Mouse (Mus musculus) heart, embryonic 13.5 days (tissue): Measurements from ENCODE around the gene Ddx18. TPM values are rescaled to one million over a fixed set of nuclear protein-coding genes. Genes with fewer than 3 reads are reported as not detected.

Experiments
- ATAC-seq: fragments of 200-750 bp; cut with Nextera tagmentation; 2 replicates; pipeline ENCODE4 v1.8.0; 2017; ENCODE audit warnings: moderate TSS enrichment; ENCODE audit not compliant: insufficient number of reproducible peaks, low FRiP score, low TSS enrichment; ENCODE audit errors: extremely low read depth
- H3K27ac ChIP-seq: fragments of 300-500 bp; sonication (generic); replicated peaks from 2 replicates; pipeline ENCODE4 v1.5.1; 2015; ENCODE audit warnings: moderate library complexity, mild to moderate bottlenecking, inconsistent platforms
- H3K27me3 ChIP-seq: fragments of 300-500 bp; sonication (generic); replicated peaks from 2 replicates; pipeline ENCODE4 v1.6.1; 2015; ENCODE audit warnings: mild to moderate bottlenecking, inconsistent platforms
- H3K36me3 ChIP-seq: fragments of 300-500 bp; sonication (generic); 2 replicates; pipeline ENCODE4 v1.6.1; 2015; ENCODE audit warnings: mild to moderate bottlenecking, inconsistent platforms
- H3K4me1 ChIP-seq: fragments of 300-500 bp; sonication (generic); 2 replicates; pipeline ENCODE4 v1.6.1; 2015; ENCODE audit warnings: inconsistent platforms
- H3K4me2 ChIP-seq: fragments of 300-500 bp; sonication (generic); 2 replicates; pipeline ENCODE4 v1.6.1; 2015; ENCODE audit warnings: inconsistent platforms, mild to moderate bottlenecking, moderate library complexity
- H3K4me3 ChIP-seq: fragments of 300-500 bp; sonication (generic); 2 replicates; pipeline ENCODE4 v1.5.1; 2015; ENCODE audit warnings: moderate library complexity, mild to moderate bottlenecking, inconsistent platforms
- H3K9ac ChIP-seq: fragments of 300-500 bp; sonication (generic); 2 replicates; pipeline ENCODE4 v1.6.1; 2015; ENCODE audit warnings: inconsistent platforms, mild to moderate bottlenecking, moderate library complexity
- H3K9me3 ChIP-seq: fragments of 300-500 bp; sonication (generic); 2 replicates; pipeline ENCODE4 v1.6.1; 2016; ENCODE audit warnings: inconsistent platforms
- WGBS: fragments of 180-500 bp; shearing (Covaris S2); methylation state at CpG from one replicate; pipeline ENCODE4 v1.1.7; 2015; ENCODE audit warnings: mixed read lengths; 5-methylcytosine and 5-hydroxymethylcytosine counted together
- polyA plus RNA-seq: library from polyadenylated mRNA; unstranded; fragments of >200 nt; fragmentation: Nextera tagmentation; extraction: Ambion mirVana; gene quantifications from 2 replicates; pipeline ENCODE4 v1.2.1, GENCODE M21; 2015

The Ddx18 gene
- polyA plus RNA-seq, 1 experiment from 2014 or later = 33.9 TPM

- Histone ChIP-seq H3K27me3 (no peaks in the 10 kb centered on the region), H3K4me3 (no peak overlapping the region), H3K9ac (no peak overlapping the region), H3K4me2 (no peak overlapping the region), H3K27ac (no peak overlapping the region), H3K9me3 (no peaks in the 10 kb centered on the region), H3K4me1 (no peaks in the 10 kb centered on the region), H3K36me3 (peaks cover 98% of the 10 kb centered on the region)
- 82% methylated on average over 5 of the region's 5 CpGs for WGBS
- no peak for ATAC-seq
Observed at GRCm38 (mm10) chr1:121557861-121558260, 9.9 kb downstream of the Ddx18 start.

- Histone ChIP-seq H3K4me2 (no peak overlapping the region), H3K36me3 (peaks cover 68% of the 10 kb centered on the region), H3K9me3 (no peaks in the 10 kb centered on the region), H3K4me1 (no peaks in the 10 kb centered on the region), H3K27ac (no peak overlapping the region), H3K4me3 (no peak overlapping the region), H3K9ac (no peak overlapping the region), H3K27me3 (no peaks in the 10 kb centered on the region)
- WGBS = 72% methylated on average over 7 of the region's 7 CpGs
- ATAC-seq = no peak
Observed at GRCm38 (mm10) chr1:121551457-121551835, 16.3 kb downstream of the Ddx18 start.

DNA sequence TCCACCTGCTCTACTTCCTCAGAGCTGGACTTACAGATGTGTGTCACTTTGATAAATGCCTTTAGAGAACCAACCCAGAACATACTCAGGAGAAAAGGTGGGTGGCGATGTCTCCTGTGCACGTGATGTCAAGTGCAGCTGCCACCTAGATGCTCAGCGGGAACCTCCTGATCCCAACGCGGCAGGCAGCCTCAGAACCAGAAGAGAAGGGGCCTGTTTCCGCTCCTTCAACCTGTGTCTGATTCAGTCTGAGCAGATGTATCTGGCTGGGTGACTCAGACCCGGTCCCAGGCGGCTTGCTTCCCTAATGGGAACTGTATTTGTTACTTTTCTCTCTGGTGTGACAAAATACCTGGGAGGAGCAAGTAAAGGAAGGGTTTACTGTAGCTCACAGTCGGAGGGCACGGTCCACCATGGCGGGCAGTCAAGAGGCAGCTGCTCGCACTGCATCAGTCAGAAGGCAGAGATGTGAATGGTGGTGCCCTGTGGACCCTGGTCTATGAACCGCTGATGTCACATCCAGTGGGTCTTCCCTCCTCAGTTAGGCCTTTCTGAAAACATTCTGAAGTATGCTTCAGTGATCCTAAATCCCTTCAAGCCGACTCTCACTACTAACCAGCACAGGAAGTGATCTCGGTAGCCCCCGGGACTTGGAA, 16.9 kb downstream of the Ddx18 start:
- Histone ChIP-seq H3K9me3 (no peaks in the 10 kb centered on the region), H3K4me2 (no peak overlapping the region), H3K27ac (no peak overlapping the region), H3K27me3 (no peaks in the 10 kb centered on the region), H3K4me3 (no peak overlapping the region), H3K36me3 (peaks cover 63% of the 10 kb centered on the region), H3K4me1 (no peaks in the 10 kb centered on the region), H3K9ac (no peak overlapping the region)
- no peak for ATAC-seq
- WGBS = 78% methylated on average over 16 of the region's 16 CpGs

GRCm38 (mm10) chr1:121549456-121549855, 18.3 kb downstream of the Ddx18 start:
- WGBS = 68% methylated on average over 4 of the region's 4 CpGs
- Histone ChIP-seq H3K36me3 (peaks cover 48% of the 10 kb centered on the region), H3K4me1 (no peaks in the 10 kb centered on the region), H3K27me3 (no peaks in the 10 kb centered on the region), H3K4me3 (no peak overlapping the region), H3K4me2 (no peak overlapping the region), H3K9me3 (no peaks in the 10 kb centered on the region), H3K9ac (no peak overlapping the region), H3K27ac (no peak overlapping the region)
- ATAC-seq = no peak

GRCm38 (mm10) chr1:121548667-121549066, 19.1 kb downstream of the Ddx18 start:
- Histone ChIP-seq H3K27me3 (no peaks in the 10 kb centered on the region), H3K36me3 (peaks cover 41% of the 10 kb centered on the region), H3K9me3 (no peaks in the 10 kb centered on the region), H3K9ac (no peak overlapping the region), H3K4me3 (no peak overlapping the region), H3K4me2 (no peak overlapping the region), H3K27ac (no peak overlapping the region), H3K4me1 (no peaks in the 10 kb centered on the region)
- ATAC-seq = no peak
- 87% methylated on average over 4 of the region's 4 CpGs for WGBS

GRCm38 (mm10) chr1:121546844-121547243, 20.9 kb downstream of the Ddx18 start:
- no peak overlapping the region for H3K4me2 ChIP-seq
- H3K4me1 ChIP-seq = no peaks in the 10 kb centered on the region
- H3K4me3 ChIP-seq = no peak overlapping the region
- H3K36me3 ChIP-seq = peaks cover 22% of the 10 kb centered on the region
- no peaks in the 10 kb centered on the region for H3K9me3 ChIP-seq
- H3K27ac ChIP-seq = no peak overlapping the region
- whole genome bisulfite sequencing = 32% methylated on average over 2 of the region's 2 CpGs
- no peak for ATAC-seq
- H3K9ac ChIP-seq = no peak overlapping the region
- no peaks in the 10 kb centered on the region for H3K27me3 ChIP-seq

DNA sequence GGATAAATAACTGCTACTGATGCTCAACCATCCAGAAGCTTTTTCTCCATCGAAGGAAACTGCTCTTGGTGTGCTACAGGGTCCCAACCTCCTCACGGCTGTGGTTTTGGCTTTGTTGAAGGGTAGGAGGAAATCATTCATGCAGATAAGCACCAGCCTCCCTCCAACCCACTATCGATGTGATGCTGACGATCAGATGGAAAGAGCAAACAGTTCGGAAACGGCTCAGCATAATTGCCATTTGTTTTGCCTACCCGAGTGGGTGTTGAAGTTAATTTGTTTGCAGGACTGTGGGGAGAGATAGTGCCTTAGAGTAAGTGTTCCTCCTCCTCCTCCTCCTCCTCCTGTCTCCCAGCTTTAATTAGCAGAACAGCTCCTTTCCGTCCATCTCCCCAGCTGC, 27.4 kb downstream of the Ddx18 start:
- Histone ChIP-seq H3K36me3 (no peaks in the 10 kb centered on the region), H3K27me3 (no peaks in the 10 kb centered on the region), H3K4me3 (no peak overlapping the region), H3K9me3 (no peaks in the 10 kb centered on the region), H3K9ac (no peak overlapping the region), H3K4me2 (no peak overlapping the region), H3K27ac (no peak overlapping the region), H3K4me1 (no peaks in the 10 kb centered on the region)
- WGBS = 51% methylated on average over 8 of the region's 8 CpGs
- ATAC-seq = no peak

DNA sequence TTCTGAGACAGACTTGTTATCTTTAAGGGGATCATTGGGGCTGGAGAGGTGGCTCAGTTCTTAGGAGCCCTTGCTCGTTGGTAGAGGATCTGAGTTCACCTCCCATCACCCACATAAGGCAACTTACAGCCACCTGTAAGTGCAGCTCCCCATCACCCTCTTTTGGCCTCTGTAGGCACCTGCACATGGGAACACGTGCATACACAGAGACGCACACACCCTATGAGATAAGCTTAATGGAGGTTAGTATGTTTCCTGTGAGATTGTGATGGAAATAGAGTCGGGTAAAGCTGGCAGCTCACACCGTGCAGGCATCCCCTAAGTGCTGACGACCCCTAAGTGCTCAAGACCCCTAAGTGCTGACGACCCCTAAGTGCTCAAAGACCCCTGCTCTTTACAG, 36.4 kb downstream of the Ddx18 start:
- H3K27ac ChIP-seq = no peak overlapping the region
- H3K4me3 ChIP-seq = no peak overlapping the region
- no peaks in the 10 kb centered on the region for H3K36me3 ChIP-seq
- H3K9me3 ChIP-seq = no peaks in the 10 kb centered on the region
- H3K4me1 ChIP-seq = peaks cover 17% of the 10 kb centered on the region
- peaks cover 48% of the 10 kb centered on the region for H3K27me3 ChIP-seq
- no peak overlapping the region for H3K9ac ChIP-seq
- no peak for ATAC-seq
- H3K4me2 ChIP-seq = no peak overlapping the region
- WGBS = 38% methylated on average over 7 of the region's 7 CpGs

- H3K9me3 ChIP-seq = no peaks in the 10 kb centered on the region
- ATAC-seq = no peak
- no peak overlapping the region for H3K4me3 ChIP-seq
- H3K4me2 ChIP-seq = no peak overlapping the region
- H3K27ac ChIP-seq = no peak overlapping the region
- peaks cover 17% of the 10 kb centered on the region for H3K4me1 ChIP-seq
- 72% methylated on average over 6 of the region's 6 CpGs for WGBS
- no peak overlapping the region for H3K9ac ChIP-seq
- H3K27me3 ChIP-seq = peaks cover 54% of the 10 kb centered on the region
- no peaks in the 10 kb centered on the region for H3K36me3 ChIP-seq
Observed at GRCm38 (mm10) chr1:121529286-121529685, 38.5 kb downstream of the Ddx18 start.

DNA sequence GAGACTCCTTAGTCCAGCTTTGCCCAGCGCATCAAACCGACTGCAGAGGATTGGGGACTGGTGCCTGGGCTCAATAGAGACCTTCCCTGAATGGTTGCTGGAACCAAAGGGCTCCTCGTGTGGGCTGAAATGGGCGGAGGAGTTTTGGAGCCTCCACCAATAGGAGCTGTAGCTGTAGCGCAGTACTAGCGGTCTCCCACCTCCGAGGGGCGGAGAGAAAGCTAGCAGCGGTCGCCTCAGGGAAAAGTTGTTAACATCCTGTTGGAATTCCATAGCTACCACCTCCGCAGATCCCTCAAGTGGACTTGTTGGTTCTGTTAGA, 39.4 kb downstream of the Ddx18 start, which contains the start of gene Htr5b:
TSS of gene Htr5b (minus strand) at position 67 of the 322 bp plus-strand sequence.
- H3K27me3 ChIP-seq = peaks cover 54% of the 10 kb centered on the region
- no peaks in the 10 kb centered on the region for H3K36me3 ChIP-seq
- H3K4me2 ChIP-seq = peak within 1 kb of the TSS; percentile 76
- WGBS = under 1% methylated on average over 11 of the region's 11 CpGs
- ATAC-seq = no peak
- peak within 1 kb of the TSS; percentile 48 for H3K4me3 ChIP-seq
- no peaks in the 10 kb centered on the region for H3K9me3 ChIP-seq
- H3K4me1 ChIP-seq = peaks cover 17% of the 10 kb centered on the region
- 0 out of 2 replicates have a peak within 1 kb of the TSS, but pooled peaks have one; percentile 33 for H3K9ac ChIP-seq
- H3K27ac ChIP-seq = no peak within 1 kb of the TSS

GRCm38 (mm10) chr1:121527600-121528398, 40.0 kb downstream of the Ddx18 start:
- Histone ChIP-seq H3K36me3 (no peaks in the 10 kb centered on the region), H3K9ac (0 out of 2 replicates have a peak overlapping the region, but pooled peaks have one; percentile 33), H3K9me3 (no peaks in the 10 kb centered on the region), H3K4me3 (peak overlapping the region; percentile 48), H3K27ac (no peak overlapping the region), H3K4me2 (peak overlapping the region; percentile 76), H3K27me3 (peaks cover 52% of the 10 kb centered on the region), H3K4me1 (peaks cover 17% of the 10 kb centered on the region)
- ATAC-seq = no peak
- 11% methylated on average over 55 of the region's 55 CpGs for WGBS

- H3K9ac ChIP-seq = no peak overlapping the region
- H3K4me2 ChIP-seq = peak overlapping the region; percentile 76
- no peaks in the 10 kb centered on the region for H3K9me3 ChIP-seq
- no peak for ATAC-seq
- peak overlapping the region; percentile 48 for H3K4me3 ChIP-seq
- H3K36me3 ChIP-seq = no peaks in the 10 kb centered on the region
- peaks cover 51% of the 10 kb centered on the region for H3K27me3 ChIP-seq
- no peak overlapping the region for H3K27ac ChIP-seq
- 48% methylated on average over 17 of the region's 17 CpGs for WGBS
- H3K4me1 ChIP-seq = peaks cover 17% of the 10 kb centered on the region
Observed at GRCm38 (mm10) chr1:121527061-121527460, 40.7 kb downstream of the Ddx18 start.
